Mouse (Mus musculus): Measurements from ENCODE around the gene Dnaja2.

DNA sequence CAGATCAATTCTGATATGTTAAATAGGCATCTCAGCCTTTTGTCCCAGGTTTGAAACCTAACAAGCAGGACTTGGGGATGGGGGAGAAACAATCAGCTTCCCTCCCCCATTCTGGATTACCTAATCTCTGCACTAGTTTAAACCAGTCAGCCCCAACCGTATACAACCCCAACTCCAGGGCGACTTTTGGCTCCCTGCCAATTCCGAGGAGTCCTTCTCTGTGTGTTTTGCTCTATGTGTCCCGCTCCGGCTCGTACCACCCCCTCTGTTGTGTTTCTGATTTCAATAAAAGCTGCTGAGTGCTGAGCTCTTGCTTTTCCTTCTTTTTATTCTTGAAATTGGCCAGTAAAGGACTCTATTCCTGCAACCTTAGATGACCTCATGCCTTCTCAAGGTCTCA is 40.2 kb upstream of the Dnaja2 start:
- TF ChIP-seq CTCF (IDR thresholded peaks at IDR 0.05; ENCODE audit: extremely low read depth, insufficient read depth, insufficient read length, insufficient replicate concordance) = no peak
- no peak for TF ChIP-seq POLR2A (IDR thresholded peaks at IDR 0.05; ENCODE audit: low read depth, low read length)

Measured in spleen, adult 2 months (tissue).